Mouse (Mus musculus) ES-Bruce4 (cell line): ENCODE measurements around the gene Pde1c. TPM values are rescaled to one million over a fixed set of nuclear protein-coding genes. Genes with fewer than 3 reads are reported as not detected.

ENCODE experiments used
- H3K27ac ChIP-seq: 2 replicates; pipeline ENCODE4 v1.5.1; 2012; ENCODE audit warnings: low read length, inconsistent platforms; ENCODE audit not compliant: insufficient read depth
- H3K27me3 ChIP-seq: 2 replicates; pipeline ENCODE4 v1.6.1; 2012; ENCODE audit warnings: mild to moderate bottlenecking, low read length, inconsistent platforms; ENCODE audit not compliant: control insufficient read depth, poor library complexity, insufficient read depth, severe bottlenecking
- H3K36me3 ChIP-seq: 2 replicates; pipeline ENCODE4 v1.6.1; 2012; ENCODE audit warnings: inconsistent platforms, mild to moderate bottlenecking, low read length, moderate library complexity; ENCODE audit not compliant: control insufficient read depth, poor library complexity, insufficient read depth, severe bottlenecking
- H3K4me1 ChIP-seq: one replicate; pipeline ENCODE4 v1.8.1; 2011; ENCODE audit warnings: low read length; ENCODE audit not compliant: control insufficient read depth, insufficient read depth
- H3K4me3 ChIP-seq: 2 replicates; pipeline ENCODE4 v1.5.1; 2011; ENCODE audit warnings: low read depth, mild to moderate bottlenecking, low read length
- H3K9ac ChIP-seq: 2 replicates; pipeline ENCODE4 v1.6.1; 2012; ENCODE audit warnings: low read depth, mild to moderate bottlenecking, inconsistent platforms; ENCODE audit not compliant: poor library complexity, severe bottlenecking
- H3K9me3 ChIP-seq: replicated peaks from 2 replicates; pipeline ENCODE4 v1.6.1; 2012; ENCODE audit warnings: mild to moderate bottlenecking, low read length, inconsistent platforms; ENCODE audit not compliant: control insufficient read depth, poor library complexity, insufficient read depth, severe bottlenecking
- CTCF ChIP-seq: IDR thresholded peaks from one replicate; pipeline ENCODE4 v1.8.1; 2011; ENCODE audit warnings: low read depth, low read length
- EP300 ChIP-seq: IDR thresholded peaks from 2 replicates; pipeline ENCODE4 v1.6.1; 2011; ENCODE audit warnings: low read depth, low read length; ENCODE audit not compliant: insufficient read depth
- POLR2A ChIP-seq: IDR thresholded peaks from one replicate; pipeline ENCODE4 v1.8.1; 2011; ENCODE audit warnings: low read length; ENCODE audit not compliant: insufficient read depth
- polyA plus RNA-seq: library from polyadenylated mRNA; stranded (reverse); fragments of >200 nt; gene quantifications from 2 replicates; pipeline ENCODE4 v1.2.4, GENCODE M21; 2011; ENCODE audit warnings: low read depth; ENCODE audit not compliant: missing spikeins, insufficient read depth, insufficient read length

The Pde1c gene
- polyA plus RNA-seq, 1 experiment = 0.88 TPM

DNA sequence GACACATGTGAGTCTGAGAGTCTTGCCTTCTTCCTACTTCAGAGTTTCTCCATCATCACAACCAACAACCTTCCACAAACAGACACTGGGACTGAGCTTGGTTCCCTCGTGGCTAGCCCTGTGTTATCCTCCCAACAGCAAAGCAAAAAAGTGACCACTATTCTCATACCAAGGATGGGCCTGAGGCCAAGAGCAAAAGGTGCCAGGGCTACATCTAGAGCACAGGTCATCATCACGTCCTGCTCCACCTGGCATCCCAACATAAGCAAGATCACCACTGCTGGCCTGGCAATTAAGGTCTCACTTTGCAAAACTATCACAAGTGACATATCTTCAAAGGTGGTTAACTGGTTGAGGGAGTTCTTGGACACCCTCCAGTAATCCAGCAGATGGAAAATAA is 8.0 kb downstream of the Pde1c start:
- H3K4me1 ChIP-seq = no peaks in the 10 kb centered on the region
- no peaks in the 10 kb centered on the region for H3K27me3 ChIP-seq
- H3K36me3 ChIP-seq = no peaks in the 10 kb centered on the region
- no peak overlapping the region for H3K27ac ChIP-seq
- no peak overlapping the region for H3K9ac ChIP-seq
- TF ChIP-seq EP300 (no peak), POLR2A (no peak), CTCF (no peak)
- H3K9me3 ChIP-seq = no peaks in the 10 kb centered on the region
- H3K4me3 ChIP-seq = no peak overlapping the region

DNA sequence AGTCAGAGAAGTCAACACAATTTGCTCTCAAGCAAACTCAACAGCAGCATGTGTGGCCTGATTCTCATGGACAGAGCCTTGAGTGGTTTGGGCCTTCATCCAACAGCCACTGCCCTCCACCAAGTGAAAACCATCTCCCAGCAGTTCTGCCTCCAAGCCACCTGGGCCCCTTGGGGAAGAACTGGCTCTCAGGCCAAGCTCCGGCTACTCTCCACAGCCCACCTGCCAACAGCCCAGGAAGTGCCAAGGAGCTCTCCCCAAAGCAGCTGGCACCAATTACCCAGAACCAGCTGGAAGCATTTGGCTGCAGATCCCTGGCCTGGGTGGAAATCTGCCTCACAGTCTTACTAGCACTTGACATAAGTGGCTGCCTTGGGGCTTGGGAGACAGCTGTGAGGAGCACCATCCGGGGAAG is 8.4 kb downstream of the Pde1c start:
- H3K4me1 ChIP-seq = no peaks in the 10 kb centered on the region
- no peaks in the 10 kb centered on the region for H3K36me3 ChIP-seq
- no peak overlapping the region for H3K4me3 ChIP-seq
- H3K9ac ChIP-seq = no peak overlapping the region
- no peaks in the 10 kb centered on the region for H3K27me3 ChIP-seq
- H3K27ac ChIP-seq = no peak overlapping the region
- TF ChIP-seq EP300 = no peak
- TF ChIP-seq CTCF = no peak
- no peak for TF ChIP-seq POLR2A
- H3K9me3 ChIP-seq = no peaks in the 10 kb centered on the region

DNA sequence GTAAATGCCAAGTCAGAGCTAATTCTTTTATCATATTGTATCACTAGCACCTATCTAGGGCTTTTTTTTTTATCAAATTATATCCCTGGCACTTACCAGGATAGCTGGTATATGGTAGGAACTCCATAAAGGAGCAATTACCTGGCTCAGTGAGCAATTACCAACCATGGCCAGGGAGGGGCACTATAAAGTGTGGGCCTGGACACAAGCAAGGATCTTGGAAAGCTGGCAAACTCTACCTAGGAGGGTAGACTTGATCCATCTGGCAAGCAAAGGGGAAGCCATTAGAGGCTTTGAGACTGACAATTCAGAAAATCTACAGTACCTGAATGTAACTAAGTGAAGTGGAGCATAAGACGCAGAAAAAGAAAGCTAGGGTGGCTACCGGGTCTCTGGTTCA is 10.2 kb downstream of the Pde1c start:
- no peaks in the 10 kb centered on the region for H3K9me3 ChIP-seq
- TF ChIP-seq POLR2A = no peak
- no peak for TF ChIP-seq EP300
- TF ChIP-seq CTCF = no peak
- no peaks in the 10 kb centered on the region for H3K4me1 ChIP-seq
- H3K9ac ChIP-seq = no peak overlapping the region
- no peaks in the 10 kb centered on the region for H3K27me3 ChIP-seq
- H3K4me3 ChIP-seq = no peak overlapping the region
- no peaks in the 10 kb centered on the region for H3K36me3 ChIP-seq
- no peak overlapping the region for H3K27ac ChIP-seq

DNA sequence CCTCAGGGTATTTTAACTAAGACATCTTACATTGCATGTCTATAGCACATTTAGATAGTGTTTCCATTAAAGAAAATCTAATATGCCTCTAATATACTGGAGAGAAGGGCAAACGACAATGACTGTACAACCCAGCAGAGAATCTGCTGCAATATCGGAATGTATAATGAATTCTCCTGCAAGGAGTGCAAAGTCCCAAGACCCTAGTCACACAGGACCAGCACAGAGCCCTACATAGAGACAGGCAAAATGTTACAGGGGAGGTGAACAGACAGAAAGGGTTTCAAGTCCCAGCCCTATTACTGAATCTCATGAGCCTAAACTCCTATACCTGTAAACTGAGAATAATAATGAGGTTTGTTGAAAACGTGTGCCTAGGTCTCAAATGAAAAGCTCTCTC is 13.1 kb downstream of the Pde1c start:
- no peak for TF ChIP-seq CTCF
- TF ChIP-seq EP300 = no peak
- no peak for TF ChIP-seq POLR2A
- no peak overlapping the region for H3K9ac ChIP-seq

DNA sequence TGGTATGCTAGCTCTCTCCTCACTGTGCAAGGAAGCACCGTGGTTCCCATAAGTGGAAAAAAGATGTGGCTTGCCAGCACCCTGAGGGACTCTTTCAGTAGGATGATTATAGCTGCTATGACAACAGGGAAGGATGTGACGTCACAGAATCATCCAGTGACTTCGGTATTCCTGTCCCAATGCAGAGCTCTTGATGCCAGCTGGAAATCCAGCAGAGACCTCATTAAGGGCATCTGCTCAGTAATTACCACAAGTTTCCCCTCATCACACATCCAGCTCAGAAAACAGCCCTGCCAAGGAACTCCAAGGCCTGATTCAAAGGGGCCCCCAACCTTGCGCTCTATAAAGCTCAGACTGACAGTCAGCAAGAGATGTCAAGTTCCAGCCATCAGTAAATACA is 13.5 kb downstream of the Pde1c start:
- H3K27me3 ChIP-seq = no peaks in the 10 kb centered on the region
- TF ChIP-seq EP300 (no peak), POLR2A (no peak), CTCF (no peak)
- no peaks in the 10 kb centered on the region for H3K9me3 ChIP-seq
- H3K4me1 ChIP-seq = no peaks in the 10 kb centered on the region
- no peak overlapping the region for H3K9ac ChIP-seq
- H3K36me3 ChIP-seq = no peaks in the 10 kb centered on the region
- no peak overlapping the region for H3K27ac ChIP-seq
- no peak overlapping the region for H3K4me3 ChIP-seq

More for the DNA sequence above, 13.1 kb downstream of the Pde1c start:
- Histone ChIP-seq H3K4me3 (no peak overlapping the region), H3K9me3 (no peaks in the 10 kb centered on the region), H3K36me3 (no peaks in the 10 kb centered on the region), H3K4me1 (no peaks in the 10 kb centered on the region), H3K27me3 (no peaks in the 10 kb centered on the region), H3K27ac (no peak overlapping the region)

DNA sequence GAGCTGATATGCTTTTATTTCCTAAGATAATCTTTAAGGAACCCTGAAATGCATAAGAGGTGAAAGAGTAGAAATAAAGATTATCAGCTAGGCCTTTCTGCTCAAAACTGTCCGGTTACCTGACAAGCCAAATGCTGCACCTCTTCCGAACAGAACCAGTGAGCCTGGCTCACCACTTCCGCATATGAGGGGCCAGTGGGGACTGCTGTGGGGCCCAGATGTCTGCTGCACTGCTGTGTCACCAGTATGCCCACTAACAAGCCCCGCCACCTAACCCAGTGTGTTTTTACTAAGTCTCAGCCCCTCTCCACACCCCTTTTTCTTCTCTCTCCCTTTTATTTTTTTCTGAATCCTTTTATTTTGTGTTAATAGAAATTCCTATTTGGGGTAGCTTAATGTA is 17.9 kb downstream of the Pde1c start:
- Histone ChIP-seq H3K27ac (no peak overlapping the region), H3K9me3 (no peaks in the 10 kb centered on the region), H3K4me3 (no peak overlapping the region), H3K4me1 (no peaks in the 10 kb centered on the region), H3K9ac (no peak overlapping the region), H3K36me3 (no peaks in the 10 kb centered on the region), H3K27me3 (no peaks in the 10 kb centered on the region)
- TF ChIP-seq EP300 (no peak), POLR2A (no peak), CTCF (no peak)
